Mouse (Mus musculus): ENCODE measurements at regions not wholly inside any gene's neighbourhood (a gene's known extent, or its start where the extent isn't known, plus 50 kb on each side); places are given as distances from the start of the nearest gene placed in this dataset.

DNA sequence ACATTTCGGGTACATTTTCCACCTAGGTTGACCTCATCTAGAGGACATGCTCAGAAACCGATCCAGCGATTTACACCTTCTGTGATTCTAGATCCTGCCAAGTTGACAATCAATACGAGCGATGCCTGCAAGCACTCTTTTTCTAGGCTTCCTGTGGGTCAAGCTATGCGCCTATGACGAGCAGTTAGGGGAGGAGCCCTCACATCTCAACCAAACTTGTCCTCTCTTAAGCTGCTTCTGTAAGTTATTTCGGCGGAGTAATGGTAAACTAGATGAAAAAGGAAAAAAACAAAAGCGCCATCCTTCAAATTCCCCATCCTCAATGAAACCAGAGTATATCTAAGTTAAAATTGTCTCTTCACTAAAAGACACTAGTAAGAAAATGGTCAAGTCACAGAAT is 858.5 kb downstream of the Zfp704 start:
- CTCF ChIA-PET = no interaction called here
- POLR2A ChIA-PET = interaction anchor here (0.5 to 1.2 kb wide), 2 partner anchors 10 to 159 kb away, joined by 3 read pairs; no protein-coding TSS in a partner anchor
- TF ChIP-seq CTCF (IDR thresholded peaks at IDR 0.05) = no peak
- DNase-seq (ENCODE audit: low read depth, low spot score) = no peak
- ATAC-seq = no peak
- in situ Hi-C loops (cut with MboI; ENCODE audit: low pct_unique_long_range_greater_than_20kb) = no loop called here
- H3K27me3 ChIP-seq = peaks cover 6% of the 10 kb centered on the region

DNA sequence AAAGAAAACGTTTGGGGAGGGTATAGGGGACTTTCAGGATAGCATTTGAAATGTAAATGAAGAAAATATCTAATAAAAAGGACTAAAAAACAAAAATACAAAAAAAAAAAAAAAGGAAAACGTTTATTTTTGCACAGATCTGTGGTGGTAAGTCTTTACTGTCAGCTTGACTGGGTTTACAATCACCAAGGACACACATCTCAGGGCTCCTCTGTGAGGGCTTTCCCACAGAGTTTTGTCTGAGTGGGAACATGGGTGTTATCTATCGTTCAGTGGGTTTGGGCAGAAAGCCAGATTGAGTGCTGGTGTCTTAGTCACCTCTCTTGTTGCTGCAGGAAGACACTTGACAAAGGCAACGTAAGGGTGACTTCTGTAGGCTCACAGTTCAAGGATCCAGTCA is 859.0 kb downstream of the Zfp704 start:
- CTCF ChIA-PET = no interaction called here
- no peak for ATAC-seq
- in situ Hi-C loops (cut with MboI; ENCODE audit: low pct_unique_long_range_greater_than_20kb) = no loop called here

DNA sequence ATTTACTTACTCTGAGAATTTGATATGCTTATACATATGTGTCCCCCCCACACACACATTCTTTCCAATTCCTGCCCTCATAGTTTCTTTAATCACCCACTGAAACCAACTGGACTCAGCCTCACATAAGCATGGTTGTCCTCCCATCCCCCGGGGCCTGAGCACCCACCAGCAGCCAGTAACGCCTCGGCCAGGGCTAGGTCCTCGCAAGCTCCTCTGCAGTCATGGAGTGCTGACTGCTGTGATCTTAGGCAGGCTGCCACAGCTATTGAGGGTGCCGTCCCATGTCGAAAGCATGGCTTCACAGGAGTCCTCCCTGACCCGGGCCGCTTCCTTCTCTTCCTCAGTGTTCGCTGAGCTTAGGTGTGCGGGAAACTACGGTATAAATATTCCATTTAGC is 859.7 kb downstream of the Zfp704 start:
- ATAC-seq = no peak

More for the DNA sequence above, 859.0 kb downstream of the Zfp704 start:
- peaks cover 6% of the 10 kb centered on the region for H3K27me3 ChIP-seq
- POLR2A ChIA-PET = interaction anchor here (1.2 kb wide), 1 partner anchor 11 kb away, joined by 3 read pairs; no protein-coding TSS in a partner anchor
- TF ChIP-seq CTCF (IDR thresholded peaks at IDR 0.05) = no peak
- DNase-seq (ENCODE audit: low read depth, low spot score) = no peak

DNA sequence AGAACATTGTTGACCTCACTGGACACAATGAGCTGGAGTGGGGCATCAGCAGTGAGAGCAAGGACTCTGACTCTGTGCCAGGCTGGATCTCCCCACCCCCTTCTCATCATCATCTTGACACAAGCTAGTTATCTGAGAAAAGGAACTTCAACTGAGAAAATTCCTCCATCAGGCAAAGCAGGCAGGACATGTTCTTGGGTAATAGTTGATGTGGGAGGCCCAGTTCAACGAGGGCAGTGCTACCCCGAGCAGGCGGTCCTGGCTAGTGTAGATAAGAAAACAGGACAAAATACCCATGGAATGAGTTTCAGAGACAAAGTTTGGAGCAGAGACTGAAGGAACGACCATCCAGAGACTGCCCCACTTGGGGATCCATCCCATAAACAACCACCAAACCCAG is 862.7 kb downstream of the Zfp704 start:
- no peak for DNase-seq (ENCODE audit: low read depth, low spot score)
- in situ Hi-C loops (cut with MboI; ENCODE audit: low pct_unique_long_range_greater_than_20kb) = no loop called here
- ChIA-PET POLR2A (no interaction called here), CTCF (interaction anchor here (1.6 to 1.8 kb wide), 2 partner anchors 10 to 167 kb away, joined by 3 to 5 read pairs; no protein-coding TSS in a partner anchor)
- no peak for TF ChIP-seq CTCF (IDR thresholded peaks at IDR 0.05)
- H3K27me3 ChIP-seq = peaks cover 6% of the 10 kb centered on the region
- ATAC-seq = no peak

More for the DNA sequence above, 859.7 kb downstream of the Zfp704 start:
- ChIA-PET POLR2A (no interaction called here), CTCF (no interaction called here)
- in situ Hi-C loops (cut with MboI; ENCODE audit: low pct_unique_long_range_greater_than_20kb) = no loop called here
- H3K27me3 ChIP-seq = peaks cover 6% of the 10 kb centered on the region
- no peak for TF ChIP-seq CTCF (IDR thresholded peaks at IDR 0.05)
- no peak for DNase-seq (ENCODE audit: low read depth, low spot score)

DNA sequence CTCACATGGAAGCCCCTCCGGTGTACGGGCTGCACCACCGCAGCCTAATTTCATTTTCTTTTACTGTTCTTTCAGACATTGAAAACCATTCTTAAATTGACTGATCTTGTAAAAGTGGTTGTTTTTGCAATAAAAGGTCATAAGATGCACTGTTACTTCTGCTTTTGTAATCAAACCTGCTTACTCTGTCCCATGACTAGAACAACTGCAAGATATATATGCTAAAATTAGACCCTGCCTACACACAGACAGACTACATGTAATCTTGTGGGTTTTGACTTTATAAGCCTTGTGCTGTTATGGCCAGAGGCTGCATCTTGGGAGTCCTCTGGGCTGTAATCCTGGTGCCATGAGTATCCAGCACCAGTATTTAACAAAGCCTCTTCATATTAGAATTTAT is 863.2 kb downstream of the Zfp704 start:
- ChIA-PET POLR2A (no interaction called here), CTCF (interaction anchor here (1.6 to 1.8 kb wide), 2 partner anchors 11 to 167 kb away, joined by 3 to 5 read pairs; no protein-coding TSS in a partner anchor)
- no peak for DNase-seq (ENCODE audit: low read depth, low spot score)
- peaks cover 2% of the 10 kb centered on the region for H3K27me3 ChIP-seq
- in situ Hi-C loops (cut with MboI; ENCODE audit: low pct_unique_long_range_greater_than_20kb) = no loop called here
- ATAC-seq = no peak
- no peak for TF ChIP-seq CTCF (IDR thresholded peaks at IDR 0.05)

DNA sequence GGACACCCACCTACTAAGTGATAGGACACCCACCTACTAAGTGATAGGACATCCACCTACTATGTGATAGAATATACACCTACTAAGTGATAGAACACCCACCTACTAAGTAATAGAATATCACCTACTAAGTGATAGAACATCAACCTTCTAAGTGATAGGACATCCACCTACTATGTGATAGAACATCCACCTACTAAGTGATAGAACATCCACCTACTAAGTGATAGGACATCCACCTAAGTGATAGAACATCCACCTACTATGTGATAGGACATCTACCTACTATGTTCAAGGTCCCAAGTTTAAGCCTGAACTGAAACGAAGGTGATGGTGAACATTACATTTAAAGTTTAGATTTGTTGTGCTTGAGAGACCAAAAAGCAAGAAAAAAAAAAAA is 863.8 kb downstream of the Zfp704 start:
- CTCF ChIA-PET = interaction anchor here (1.8 kb wide), 1 partner anchor 168 kb away, joined by 3 read pairs; no protein-coding TSS in a partner anchor
- POLR2A ChIA-PET = no interaction called here
- H3K27me3 ChIP-seq = no peaks in the 10 kb centered on the region
- DNase-seq (ENCODE audit: low read depth, low spot score) = no peak
- ATAC-seq = no peak
- no peak for TF ChIP-seq CTCF (IDR thresholded peaks at IDR 0.05)
- in situ Hi-C loops (cut with MboI; ENCODE audit: low pct_unique_long_range_greater_than_20kb) = no loop called here

DNA sequence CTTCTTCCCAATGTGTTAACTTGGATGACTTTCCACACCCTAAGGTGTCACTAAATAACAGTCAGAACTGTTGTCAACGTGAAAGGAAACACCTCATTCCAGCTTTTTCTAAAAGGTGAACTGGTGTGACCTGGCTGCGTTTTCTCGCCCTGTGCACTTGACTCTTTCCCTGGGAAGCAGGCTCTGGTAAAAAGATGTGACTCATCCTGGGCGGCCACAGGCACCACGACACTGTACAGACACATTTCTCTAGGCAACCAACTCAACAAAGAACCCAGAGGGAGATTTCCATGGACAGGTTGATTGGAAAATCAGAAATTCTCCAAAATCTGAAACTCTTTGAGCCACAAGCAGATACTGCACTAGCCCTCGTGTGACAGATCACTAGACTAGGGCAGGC is 865.0 kb downstream of the Zfp704 start:
- DNase-seq (ENCODE audit: low read depth, low spot score) (no peak), ATAC-seq (peak; percentile 76)
- POLR2A ChIA-PET = no interaction called here
- no peaks in the 10 kb centered on the region for H3K27me3 ChIP-seq
- CTCF ChIA-PET = no interaction called here
- TF ChIP-seq CTCF (IDR thresholded peaks at IDR 0.05) = no peak
- in situ Hi-C loops (cut with MboI; ENCODE audit: low pct_unique_long_range_greater_than_20kb) = no loop called here

DNA sequence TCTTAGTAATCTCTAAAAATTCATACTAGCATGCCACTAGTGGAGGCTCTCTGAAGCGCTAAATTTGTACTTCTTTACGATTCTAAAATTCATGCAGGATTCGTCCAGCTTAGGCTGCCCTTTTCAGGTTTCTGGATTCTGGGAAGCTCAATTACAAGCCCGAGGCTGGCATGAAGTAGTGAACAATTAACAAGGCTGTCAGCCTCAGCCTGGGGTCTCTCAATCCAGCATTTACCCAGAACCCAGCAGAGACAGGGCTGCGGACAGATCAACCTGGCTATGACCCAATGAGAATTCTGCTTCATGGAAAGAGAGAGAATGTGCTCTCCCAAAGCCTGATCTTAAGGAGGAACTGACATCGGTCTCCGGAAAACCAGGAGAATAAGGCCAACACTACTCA is 866.2 kb downstream of the Zfp704 start:
- in situ Hi-C loops (cut with MboI; ENCODE audit: low pct_unique_long_range_greater_than_20kb) = no loop called here
- DNase-seq (ENCODE audit: low read depth, low spot score) = no peak
- no peaks in the 10 kb centered on the region for H3K27me3 ChIP-seq
- POLR2A ChIA-PET = no interaction called here
- no peak for TF ChIP-seq CTCF (IDR thresholded peaks at IDR 0.05)
- CTCF ChIA-PET = no interaction called here
- no peak for ATAC-seq

DNA sequence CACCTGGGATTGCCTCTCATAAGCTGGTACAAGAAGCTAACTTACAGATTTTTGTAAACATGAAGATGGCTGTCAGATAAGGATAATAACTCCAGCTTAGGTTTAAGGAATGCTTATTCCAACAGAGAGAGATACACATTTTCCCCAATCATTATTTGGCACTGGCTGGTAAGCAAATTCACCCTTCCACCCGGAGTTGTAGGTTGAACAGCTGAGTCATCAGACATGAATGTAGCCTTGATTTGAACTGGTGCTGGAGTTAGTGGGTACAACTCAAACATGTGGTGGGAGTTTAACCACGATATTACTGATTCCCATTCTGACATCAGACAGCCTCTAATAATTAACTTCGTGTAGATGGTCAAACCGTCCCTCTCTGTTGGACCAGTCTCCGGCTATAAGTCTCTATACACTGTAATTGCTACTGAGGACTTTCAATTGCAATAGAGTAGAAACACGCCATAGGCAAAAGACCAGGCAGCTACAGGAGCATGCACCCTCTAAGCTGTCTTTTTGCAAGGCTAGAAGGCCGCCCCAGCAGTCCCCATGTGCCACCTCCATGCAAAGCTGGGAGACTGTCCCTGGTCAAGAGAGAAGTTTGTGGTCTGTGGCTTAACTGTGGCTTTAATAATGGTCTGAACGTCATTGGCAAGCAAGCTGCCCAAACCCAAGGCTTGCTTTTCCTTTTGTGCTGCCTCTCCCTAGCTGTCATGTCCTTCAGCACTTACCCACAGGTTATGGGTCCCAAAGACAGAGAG is 868.4 kb downstream of the Zfp704 start:
- no peak for TF ChIP-seq CTCF (IDR thresholded peaks at IDR 0.05)
- peak; percentile 61 for ATAC-seq
- POLR2A ChIA-PET = interaction anchor here (0.6 to 1.7 kb wide), 2 partner anchors 31 to 148 kb away, joined by 3 to 5 read pairs; no protein-coding TSS in a partner anchor

DNA sequence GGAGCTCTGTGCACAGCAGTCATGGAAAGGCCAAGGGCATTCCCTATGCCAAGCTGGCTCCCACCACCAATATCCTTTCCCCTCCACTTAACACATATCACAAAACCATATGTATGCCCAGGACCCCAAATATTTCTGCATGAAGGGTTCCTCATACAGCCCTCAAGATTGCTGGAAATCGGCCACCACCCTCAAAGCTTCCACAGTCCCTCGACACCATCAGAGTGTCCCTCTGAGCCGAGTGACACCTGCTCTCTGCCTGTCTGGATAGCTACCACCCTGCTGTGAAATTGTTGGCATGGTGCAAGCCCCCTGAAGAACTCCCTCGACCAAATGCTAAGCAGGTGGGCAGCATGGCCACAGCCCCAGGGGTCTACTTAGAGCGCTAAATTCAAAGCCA is 869.2 kb downstream of the Zfp704 start:
- H3K27me3 ChIP-seq = no peaks in the 10 kb centered on the region
- ChIA-PET CTCF (interaction anchor here (1.5 to 2.0 kb wide), 3 partner anchors 13 to 23 kb away, joined by 4 to 5 read pairs (median 4); no protein-coding TSS in a partner anchor), POLR2A (interaction anchor here (1.7 kb wide), 1 partner anchor 30 kb away, joined by 5 read pairs; no protein-coding TSS in a partner anchor)
- DNase-seq (ENCODE audit: low read depth, low spot score) = no peak
- in situ Hi-C loops (cut with MboI; ENCODE audit: low pct_unique_long_range_greater_than_20kb) = no loop called here
- ATAC-seq = no peak
- no peak for TF ChIP-seq CTCF (IDR thresholded peaks at IDR 0.05)

More for the DNA sequence above, 868.4 kb downstream of the Zfp704 start:
- CTCF ChIA-PET = interaction anchor here (1.5 to 2.0 kb wide), 4 partner anchors 14 to 175 kb away, joined by 3 to 5 read pairs (median 4); no protein-coding TSS in a partner anchor
- in situ Hi-C loops (cut with MboI; ENCODE audit: low pct_unique_long_range_greater_than_20kb) = no loop called here
- peak; percentile 74 for DNase-seq (ENCODE audit: low read depth, low spot score)
- no peaks in the 10 kb centered on the region for H3K27me3 ChIP-seq

DNA sequence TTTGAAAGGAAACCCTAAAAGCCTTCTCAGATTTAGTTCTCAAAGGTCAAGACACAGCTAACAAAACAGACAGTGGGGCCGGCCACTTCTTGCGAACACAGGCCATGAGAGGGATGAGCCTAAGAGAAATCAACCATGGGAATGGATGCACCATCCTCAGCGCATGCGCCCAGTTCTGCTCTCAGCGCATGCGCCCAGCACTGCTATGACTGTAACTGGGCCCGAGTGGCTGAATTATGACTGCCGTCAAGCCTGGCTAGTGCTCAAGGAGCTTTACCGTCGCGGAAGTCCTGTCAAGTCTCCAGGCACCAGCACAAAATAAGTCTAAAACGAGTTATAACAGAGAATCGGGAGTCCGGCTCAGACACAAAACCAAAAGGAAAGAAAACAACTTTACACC is 870.6 kb downstream of the Zfp704 start:
- CTCF ChIA-PET = no interaction called here
- TF ChIP-seq CTCF (IDR thresholded peaks at IDR 0.05) = no peak
- in situ Hi-C loops (cut with MboI; ENCODE audit: low pct_unique_long_range_greater_than_20kb) = no loop called here
- DNase-seq (ENCODE audit: low read depth, low spot score) = no peak
- ATAC-seq = no peak
- POLR2A ChIA-PET = no interaction called here
- no peaks in the 10 kb centered on the region for H3K27me3 ChIP-seq

All from Patski (cell line).